Mouse (Mus musculus) spleen, postnatal 14 days (tissue): Measurements from ENCODE around the gene Vmn1r235.
A peak's percentile ranks its signal among the peaks of the same experiment; 100 is the strongest.
"Not testable (repeated sequence)": the region's sequence is repeated elsewhere in the genome, so short reads cannot be mapped to it uniquely, and the experiment has no call there.

Source experiments
- DNase-seq, 2 experiments: peaks; one replicate each; pipeline ENCODE4 v3.0.0; 2021 to 2022; ENCODE audit warnings: low spot score in 2 of 2

Gene Vmn1r235

GRCm38 (mm10) chr17:21256111-21256510 lies at the start of gene Vmn1r235:
Gene Vmn1r235 (plus strand): TSS chr17:21256411.
- DNase-seq = no peak

- DNase-seq = not testable (repeated sequence)
Observed at GRCm38 (mm10) chr17:21211081-21211480, 45.1 kb upstream of the Vmn1r235 start.

GRCm38 (mm10) chr17:21225787-21226186 lies 30.4 kb upstream of the Vmn1r235 start, which contains the start of gene Vmn1r234:
Gene Vmn1r234 (plus strand): TSS chr17:21226087.
- no peak for DNase-seq

GRCm38 (mm10) chr17:21231654-21232053 lies 24.6 kb upstream of the Vmn1r235 start:
- peak in 1 of 2 experiments; percentile 16 for DNase-seq

GRCm38 (mm10) chr17:21272103-21272502 lies 15.9 kb downstream of the Vmn1r235 start:
- peak in 1 of 2 experiments; percentile 11 for DNase-seq

- DNase-seq = no peak
Observed at GRCm38 (mm10) chr17:21282642-21283041, 26.4 kb downstream of the Vmn1r235 start, which contains the start of gene Vmn1r236. Gene Vmn1r236 (plus strand): TSS chr17:21282942.

- no peak for DNase-seq
Observed at GRCm38 (mm10) chr17:21284395-21284794, 28.2 kb downstream of the Vmn1r235 start.

- no peak for DNase-seq
Observed at GRCm38 (mm10) chr17:21289695-21290094, 33.5 kb downstream of the Vmn1r235 start.

GRCm38 (mm10) chr17:21311565-21311964 lies 55.4 kb downstream of the Vmn1r235 start, which contains the start of gene Vmn1r237:
Gene Vmn1r237 (plus strand): TSS chr17:21311865.
- no peak for DNase-seq
